Mouse (Mus musculus): ENCODE data around the gene Boc.
"Not testable (repeated sequence)": the region's sequence is repeated elsewhere in the genome, so short reads cannot be mapped to it uniquely, and the experiment has no call there.

Gene Boc

DNA sequence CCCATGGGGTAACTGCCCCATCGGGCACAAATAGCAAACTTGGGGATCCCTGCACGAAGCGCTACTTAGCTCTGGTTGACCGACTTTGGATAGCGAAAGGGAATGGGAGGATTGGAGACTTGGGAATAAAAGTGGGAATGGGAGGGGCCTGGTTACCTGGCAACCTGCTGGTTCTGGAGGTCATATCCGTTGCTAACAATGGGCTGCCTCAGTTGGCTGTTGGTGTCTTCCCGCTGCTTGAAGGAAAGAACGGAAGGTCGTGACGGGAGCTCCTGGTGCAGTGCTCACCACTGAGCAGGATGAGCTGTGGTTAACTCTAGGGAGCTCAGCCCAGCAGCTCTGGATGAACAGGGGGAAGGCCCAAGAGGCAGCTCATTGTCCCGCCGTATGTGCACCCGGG, 71.5 kb downstream of the Boc start:
- DNase-seq = peak; percentile 29 to 31

DNA sequence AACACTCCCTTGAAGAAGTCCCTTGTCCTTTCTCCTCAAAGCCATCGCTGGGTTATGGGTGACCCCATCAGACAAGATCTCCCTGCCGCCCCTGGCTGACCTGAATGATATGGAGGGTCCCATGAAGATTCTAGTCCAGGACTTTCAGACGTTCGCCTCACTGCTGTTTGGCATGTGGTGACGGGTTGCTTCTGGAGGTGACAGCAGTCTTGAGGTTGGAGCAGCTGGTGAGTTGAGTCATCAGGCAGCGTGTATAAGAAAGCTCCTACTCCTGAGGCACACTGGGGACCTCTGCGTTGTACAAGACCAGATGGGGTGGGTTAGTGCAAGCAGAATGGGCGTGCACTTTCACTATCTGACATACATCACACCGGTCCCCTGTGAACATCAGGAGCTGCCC, 72.1 kb downstream of the Boc start:
- DNase-seq = peak; percentile 20 to 40

DNA sequence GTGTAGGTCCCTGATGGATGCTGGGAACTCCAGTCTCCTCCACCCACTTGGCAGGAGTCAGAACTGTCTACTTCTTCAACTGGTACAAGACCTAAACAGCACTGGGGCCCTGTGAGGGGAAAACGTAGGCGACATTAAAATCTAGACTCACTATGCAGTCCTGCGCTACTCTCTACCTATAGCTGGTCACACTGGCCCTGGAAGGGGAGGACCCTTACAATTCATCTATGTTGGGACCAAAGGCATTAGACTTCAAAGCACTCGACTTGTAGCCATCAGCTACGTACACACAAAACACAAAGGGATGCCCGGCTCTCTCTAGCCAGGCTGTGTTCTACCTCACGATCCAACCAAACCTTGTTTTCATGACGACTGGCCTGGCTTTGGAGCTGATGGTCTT, 73.0 kb downstream of the Boc start:
- peak; percentile 24 to 27 for DNase-seq

- peak in 1 of 2 experiments; percentile 14 for DNase-seq
These were observed 73.9 kb downstream of the Boc start for GRCm38 (mm10) chr16:44484831-44485230.

- peak; percentile 92 to 94 for DNase-seq
These were observed 74.6 kb downstream of the Boc start for GRCm38 (mm10) chr16:44484079-44484478.

DNA sequence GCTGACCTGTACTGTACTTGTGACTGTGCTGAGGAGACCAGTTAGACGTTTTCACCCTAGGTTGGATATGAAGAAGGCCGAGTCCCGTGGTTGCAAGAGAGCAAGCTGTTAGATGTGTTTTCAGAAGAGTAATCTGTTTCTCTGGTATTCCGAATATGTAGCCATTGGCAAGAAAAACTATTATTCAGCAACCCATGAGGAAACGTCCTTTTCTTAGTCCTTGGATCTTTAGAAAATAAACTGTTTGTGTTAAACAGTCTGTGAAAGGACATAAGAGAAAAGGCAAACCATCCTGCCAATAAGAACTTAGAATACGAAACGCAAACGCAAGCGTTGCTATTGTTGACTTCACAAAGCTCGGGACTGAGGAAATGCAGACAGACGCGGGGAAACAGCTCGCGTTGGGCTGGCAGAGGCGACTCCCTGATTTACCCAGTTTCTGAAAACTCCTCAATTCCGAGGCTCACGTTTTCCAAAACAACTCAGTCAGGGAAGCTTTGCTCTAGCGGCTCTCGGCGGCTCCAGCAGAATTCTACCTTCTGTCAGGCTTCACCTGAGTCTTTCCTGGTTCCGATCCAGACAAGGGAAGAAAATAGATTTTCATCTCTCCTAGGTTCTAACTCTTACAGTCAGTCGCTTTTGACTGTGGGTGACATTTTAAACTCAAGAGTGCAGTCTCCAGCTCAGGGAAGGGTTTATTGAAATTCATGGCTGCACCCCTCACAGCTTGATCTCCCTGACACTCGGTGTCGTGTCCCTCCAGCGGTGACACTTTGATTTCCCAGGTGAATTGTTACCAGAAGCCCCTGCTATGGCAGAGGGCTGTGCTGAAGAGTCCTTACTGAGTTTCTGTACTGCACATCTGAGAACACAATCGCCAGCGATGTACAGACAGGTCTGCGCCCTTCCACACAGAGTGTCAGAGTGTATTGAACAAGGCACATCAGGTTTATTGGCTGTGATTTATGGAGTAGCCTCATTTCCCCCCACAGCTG, 76.8 kb downstream of the Boc start:
- peak; percentile 34 to 37 for DNase-seq

- DNase-seq = peak; percentile 32 to 45
These were observed 78.1 kb downstream of the Boc start for GRCm38 (mm10) chr16:44480616-44481015.

DNA sequence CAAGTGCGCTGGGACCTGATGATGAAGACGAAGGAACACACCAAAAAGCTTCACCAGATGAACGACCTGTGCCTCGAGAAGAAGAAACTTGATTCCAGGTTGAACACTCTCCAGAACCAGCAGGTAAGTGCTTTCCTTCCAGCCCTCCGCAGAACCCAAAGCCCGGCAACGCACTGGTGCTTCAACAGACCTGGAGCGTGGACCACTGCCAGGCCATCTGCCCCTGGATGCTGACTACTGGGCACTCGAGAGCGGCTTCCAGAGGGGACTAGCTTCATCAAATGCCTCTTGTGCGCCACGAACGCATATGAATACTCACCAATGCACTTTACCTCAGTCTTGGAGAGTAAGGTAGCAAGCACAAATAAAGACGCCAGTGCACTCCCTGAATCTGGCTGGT, 78.8 kb downstream of the Boc start:
- DNase-seq = peak; percentile 93 to 96

DNA sequence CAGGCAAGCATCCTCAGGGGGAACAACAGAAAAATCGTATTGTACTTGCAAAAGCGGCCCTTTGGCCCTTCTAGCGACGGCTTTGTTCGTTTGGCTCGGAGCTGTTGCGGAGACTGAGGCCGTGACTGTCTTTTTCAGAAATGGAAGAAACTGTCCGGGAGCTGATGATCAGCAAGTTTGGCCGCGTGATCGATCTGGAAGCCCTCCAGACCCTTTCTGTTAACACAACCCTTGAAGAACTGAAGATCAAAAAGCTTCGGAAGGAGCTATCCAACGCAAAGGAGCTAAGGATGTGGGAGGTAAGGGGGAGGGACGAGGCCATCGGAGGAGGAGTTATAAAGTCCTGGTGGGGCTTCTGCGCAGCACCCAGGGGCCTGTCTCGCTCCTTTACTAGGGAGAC, 79.9 kb downstream of the Boc start:
- peak; percentile 44 to 45 for DNase-seq

GRCm38 (mm10) chr16:44475682-44476375, 82.9 kb downstream of the Boc start:
- no peak for DNase-seq

- no peak for DNase-seq
These were observed 83.4 kb downstream of the Boc start for GRCm38 (mm10) chr16:44475281-44475680.

DNA sequence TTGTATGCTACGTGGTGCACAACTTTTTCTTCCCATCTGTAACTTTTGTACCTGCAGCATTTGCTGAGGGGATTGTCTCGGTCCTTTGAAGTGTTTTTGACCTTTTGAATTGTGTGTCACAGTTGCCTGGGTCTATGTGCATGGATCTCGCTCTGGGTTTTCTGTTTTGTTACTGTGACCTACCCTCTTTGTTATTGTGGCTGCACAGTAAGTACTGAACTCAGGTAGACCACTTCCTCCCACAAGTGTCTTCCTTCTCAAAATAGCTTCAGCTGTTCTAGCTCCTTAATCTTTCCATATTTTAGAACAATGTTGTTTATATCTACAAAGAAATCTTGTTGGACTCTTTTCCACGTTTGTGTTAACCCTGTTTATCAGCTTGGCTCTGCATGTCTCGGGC, 97.8 kb downstream of the Boc start:
- DNase-seq = no peak

DNA sequence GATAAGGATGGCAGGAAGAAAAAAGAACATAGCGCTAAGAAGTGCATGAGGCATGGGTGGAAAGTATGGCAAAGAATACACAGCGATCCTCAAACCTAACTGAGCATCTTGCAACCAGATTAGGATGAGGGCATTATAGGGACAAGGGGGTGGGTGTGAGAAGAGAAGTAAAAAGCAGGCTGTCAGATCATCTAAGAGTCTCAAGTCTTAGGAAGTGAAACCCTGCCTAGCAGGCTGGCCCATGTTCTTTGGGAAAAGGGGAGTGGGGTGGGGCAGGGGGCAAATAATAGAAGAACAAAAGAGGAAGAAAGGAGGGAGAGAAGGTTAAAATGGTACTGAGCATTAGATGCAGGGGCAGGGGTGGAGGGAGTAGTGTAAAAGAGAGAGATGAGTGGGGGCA, 99.9 kb downstream of the Boc start:
- no peak for DNase-seq

GRCm38 (mm10) chr16:44457858-44458257, 100.8 kb downstream of the Boc start:
- no peak for DNase-seq

DNA sequence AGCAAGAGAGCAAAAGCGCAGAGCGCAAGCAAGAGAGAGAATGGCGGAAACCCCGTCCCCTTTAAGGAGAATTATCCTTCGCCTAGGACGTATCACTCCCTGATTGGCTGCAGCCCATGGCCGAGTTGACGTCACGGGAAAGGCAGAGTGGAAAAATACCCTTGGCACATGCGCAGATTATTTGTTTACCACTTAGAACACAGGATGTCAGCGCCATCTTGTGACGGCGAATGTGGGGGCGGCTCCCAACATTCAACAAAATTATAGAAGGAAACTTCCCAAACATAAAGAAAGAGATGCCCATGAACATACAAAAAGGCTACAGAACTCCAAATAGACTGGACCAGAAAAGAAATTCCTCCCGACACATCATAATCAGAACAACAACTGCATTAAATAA, 116.8 kb downstream of the Boc start:
- not testable (repeated sequence) for DNase-seq

DNA sequence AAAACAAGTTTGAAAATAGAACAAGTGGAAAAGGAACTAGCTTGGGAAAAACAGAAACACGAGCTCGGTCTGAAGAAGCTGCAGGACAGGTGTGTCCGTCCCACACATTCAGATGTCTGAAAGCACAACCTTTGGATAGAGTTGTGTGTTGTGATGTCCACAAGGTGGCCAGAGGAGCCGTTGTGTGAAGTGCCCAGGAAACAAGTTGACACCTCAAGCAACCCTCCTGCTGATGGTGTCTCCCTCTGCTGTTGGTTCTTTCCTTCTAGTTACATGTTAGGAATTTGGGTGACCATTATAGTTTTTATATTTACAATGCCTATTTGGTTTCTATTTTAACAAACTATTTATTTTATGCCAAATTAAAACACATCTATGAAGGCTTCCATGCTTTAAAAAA, 123.2 kb downstream of the Boc start:
- peak in 1 of 2 experiments; percentile 14 for DNase-seq

Data from cerebellum, postnatal 25 days (tissue).